In genomic region chr5:121236171-121236570, GRCm38 (mm10) we compare ENCODE assay signal across 8 mouse cellular contexts. TPM values are rescaled to one million over a fixed set of nuclear protein-coding genes. Genes with fewer than 3 reads are reported as not detected.
DNase-seq lines count a peak whose midpoint lies in the region; ATAC-seq and TF ChIP-seq lines count a peak whose summit lies in the region.

No protein-coding gene starts in this region.

- peak overlapping the region; percentile 8; the same call in 1 of the 2 replicates for H3K9ac ChIP-seq in heart, embryonic 14.5 days (ENCODE audit: low read length)
- H3K9ac ChIP-seq in liver, postnatal 0 days (replicated peaks): peak overlapping the region; percentile 53
- no peak overlapping the region for H3K9ac ChIP-seq in midbrain, postnatal 0 days (replicated peaks; ENCODE audit: low read length, poor library complexity, severe bottlenecking)

- H3K9me3 ChIP-seq in heart, embryonic 14.5 days (ENCODE audit: control insufficient read depth, low read length): no peaks in the 10 kb centered on the region
- no peaks in the 10 kb centered on the region for H3K9me3 ChIP-seq in liver, postnatal 0 days (ENCODE audit: low read length)
- H3K9me3 ChIP-seq in midbrain, postnatal 0 days (ENCODE audit: low read length): no peaks in the 10 kb centered on the region
- no peaks in the 10 kb centered on the region for H3K9me3 ChIP-seq in hindbrain, embryonic 10.5 days

- H3K4me3 ChIP-seq in heart, embryonic 14.5 days (ENCODE audit: control insufficient read depth in 1 of 2, insufficient read depth in 1 of 2, low read depth in 1 of 2, low read length in 2 of 2): no peak overlapping the region
- H3K4me3 ChIP-seq in liver, postnatal 0 days (ENCODE audit: low read depth, low read length): 0 out of 2 replicates have a peak overlapping the region, but pooled peaks have one; percentile 4
- no peak overlapping the region for H3K4me3 ChIP-seq in midbrain, postnatal 0 days (ENCODE audit: low read depth, low read length)
- H3K4me3 ChIP-seq in hindbrain, embryonic 10.5 days: no peak overlapping the region

- peaks cover 7 to 19% of the 10 kb centered on the region in 2 experiments for H3K4me1 ChIP-seq in heart, embryonic 14.5 days (ENCODE audit: control insufficient read depth in 2 of 2, insufficient read depth in 2 of 2, low read length in 2 of 2)
- H3K4me1 ChIP-seq in liver, postnatal 0 days (ENCODE audit: insufficient read depth): peaks cover 28% of the 10 kb centered on the region
- H3K4me1 ChIP-seq in midbrain, postnatal 0 days (ENCODE audit: insufficient read depth, low read length): no peaks in the 10 kb centered on the region
- H3K4me1 ChIP-seq in hindbrain, embryonic 10.5 days (replicated peaks): no peaks in the 10 kb centered on the region; the same call in 1 of the 2 replicates

- DNase-seq in frontal cortex, adult 2 months (ENCODE audit: extremely low spot score in 1 of 2, low spot score in 1 of 2): peak; percentile 61 to 74
- no peak for DNase-seq in frontal cortex, postnatal 10 days (ENCODE audit: low spot score in 2 of 2)
- peak; percentile 94 for DNase-seq in brain, adult 2 months (ENCODE audit: low read depth, low spot score)
- peak; percentile 68 for DNase-seq in liver, postnatal 0 days
- DNase-seq in adrenal gland, adult 18-20 months (ENCODE audit: low spot score in 2 of 2): no peak
- no peak for DNase-seq in midbrain, postnatal 0 days (ENCODE audit: low spot score)
- DNase-seq in hindbrain, embryonic 10.5 days (ENCODE audit: low spot score): no peak

- H3K4me2 ChIP-seq in heart, embryonic 14.5 days (ENCODE audit: low read length): peak overlapping the region; percentile 29
- peak overlapping the region; percentile 50 for H3K4me2 ChIP-seq in liver, postnatal 0 days (ENCODE audit: low read depth, low read length)
- H3K4me2 ChIP-seq in midbrain, postnatal 0 days (ENCODE audit: low read depth, low read length, poor library complexity, severe bottlenecking): no peak overlapping the region

- H3K27me3 ChIP-seq in heart, embryonic 14.5 days (ENCODE audit: control insufficient read depth, insufficient read depth, low read length): no peaks in the 10 kb centered on the region
- no peaks in the 10 kb centered on the region for H3K27me3 ChIP-seq in liver, postnatal 0 days (ENCODE audit: insufficient read depth, low read length)
- no peaks in the 10 kb centered on the region for H3K27me3 ChIP-seq in midbrain, postnatal 0 days (ENCODE audit: insufficient read depth, low read length)
- no peaks in the 10 kb centered on the region for H3K27me3 ChIP-seq in hindbrain, embryonic 10.5 days (ENCODE audit: insufficient read depth, poor library complexity, severe bottlenecking)

- ATAC-seq in heart, embryonic 14.5 days (ENCODE audit: insufficient number of reproducible peaks, insufficient read depth, low FRiP score, low read depth): peak; percentile 59; the same call in 1 of the 2 replicates
- ATAC-seq in liver, postnatal 0 days: peak; percentile 99
- ATAC-seq in midbrain, postnatal 0 days (ENCODE audit: low FRiP score): no peak

- peak overlapping the region; percentile 57 to 66 for H3K27ac ChIP-seq in heart, embryonic 14.5 days (replicated peaks in 1 of 2; ENCODE audit: control insufficient read depth in 1 of 2, insufficient read depth in 1 of 2, low read depth in 2 of 2, low read length in 2 of 2)
- H3K27ac ChIP-seq in liver, postnatal 0 days (ENCODE audit: low read depth): peak overlapping the region; percentile 96
- no peak overlapping the region for H3K27ac ChIP-seq in midbrain, postnatal 0 days (ENCODE audit: low read depth, low read length)
- no peak overlapping the region for H3K27ac ChIP-seq in hindbrain, embryonic 10.5 days

- TF ChIP-seq EP300 in liver, postnatal 0 days (IDR thresholded peaks at IDR 0.05; ENCODE audit: low read depth): peak; percentile 99

- 13% methylated on average over 5 of the region's 5 CpGs for WGBS in heart, embryonic 14.5 days
- WGBS in liver, postnatal 0 days (ENCODE audit: insufficient replicate concordance): 41% methylated on average over 5 of the region's 5 CpGs
- 78% methylated on average over 5 of the region's 5 CpGs for WGBS in midbrain, postnatal 0 days
- 83% methylated on average over 5 of the region's 5 CpGs for WGBS in hindbrain, embryonic 10.5 days

- no peak for TF ChIP-seq CTCF in liver, postnatal 0 days (IDR thresholded peaks at IDR 0.05; ENCODE audit: low read depth)
- no peak for TF ChIP-seq CTCF in midbrain, postnatal 0 days (IDR thresholded peaks at IDR 0.05)

- H3K36me3 ChIP-seq in heart, embryonic 14.5 days (ENCODE audit: control insufficient read depth, insufficient read depth, low read length): no peaks in the 10 kb centered on the region
- peaks cover 2% of the 10 kb centered on the region for H3K36me3 ChIP-seq in liver, postnatal 0 days (replicated peaks; ENCODE audit: insufficient read depth, low read length)
- no peaks in the 10 kb centered on the region for H3K36me3 ChIP-seq in midbrain, postnatal 0 days (ENCODE audit: insufficient read depth, low read length)
- H3K36me3 ChIP-seq in hindbrain, embryonic 10.5 days: peaks cover 3% of the 10 kb centered on the region; the same call in 1 of the 2 replicates

RNA-seq across cellular contexts. Expression of gene Hectd4, which starts 16.2 kb away (rescaled TPM):
- 70.9 and 77.4 TPM in 2 replicates for polyA plus RNA-seq in frontal cortex, adult 2 months (2012; rRNA removed)
- 5.5 and 5.8 TPM in 2 replicates for polyA plus RNA-seq in heart, embryonic 14.5 days (2014; fragmentation: Nextera tagmentation; extraction: Ambion mirVana)
- polyA plus RNA-seq in liver, postnatal 0 days (2015; fragmentation: Nextera tagmentation; extraction: Ambion mirVana): 3.3 and 3.6 TPM in 2 replicates
- total RNA-seq in adrenal gland, adult 18-20 months (2021): 10 to 100 TPM; 17.6 to 20.4 TPM
- total RNA-seq in midbrain, postnatal 0 days (2014; rRNA removed): 141 and 153 TPM in 2 replicates
- polyA plus RNA-seq in midbrain, postnatal 0 days (2015; fragmentation: Nextera tagmentation; extraction: Ambion mirVana): 16.4 and 17.9 TPM in 2 replicates
- polyA plus RNA-seq in hindbrain, embryonic 10.5 days (2016; fragmentation: Nextera tagmentation; extraction: Ambion mirVana): 5.4 and 6.6 TPM in 2 replicates

RNA-seq across cellular contexts. Expression of gene Rpl6, which starts 31.9 kb away (rescaled TPM):
- 384 and 411 TPM in 2 replicates for polyA plus RNA-seq in frontal cortex, adult 2 months (2012; rRNA removed)
- 386 and 413 TPM in 2 replicates for polyA plus RNA-seq in heart, embryonic 14.5 days (2014; fragmentation: Nextera tagmentation; extraction: Ambion mirVana)
- polyA plus RNA-seq in liver, postnatal 0 days (2015; fragmentation: Nextera tagmentation; extraction: Ambion mirVana): 315 and 325 TPM in 2 replicates
- total RNA-seq in adrenal gland, adult 18-20 months (2021): 1,000 to 10,000 TPM in 1 of 2 experiments, 100 to 1,000 TPM in 1; 921 to 1,031 TPM
- 463 and 476 TPM in 2 replicates for total RNA-seq in midbrain, postnatal 0 days (2014; rRNA removed)
- 360 and 362 TPM in 2 replicates for polyA plus RNA-seq in midbrain, postnatal 0 days (2015; fragmentation: Nextera tagmentation; extraction: Ambion mirVana)
- 553 and 627 TPM in 2 replicates for polyA plus RNA-seq in hindbrain, embryonic 10.5 days (2016; fragmentation: Nextera tagmentation; extraction: Ambion mirVana)

RNA-seq across cellular contexts. Expression of gene Ptpn11, which starts 45.0 kb away (rescaled TPM):
- polyA plus RNA-seq in frontal cortex, adult 2 months (2012; rRNA removed): 63.8 and 64.8 TPM in 2 replicates
- polyA plus RNA-seq in heart, embryonic 14.5 days (2014; fragmentation: Nextera tagmentation; extraction: Ambion mirVana): 22.5 and 25.6 TPM in 2 replicates
- polyA plus RNA-seq in liver, postnatal 0 days (2015; fragmentation: Nextera tagmentation; extraction: Ambion mirVana): 9.6 and 10.6 TPM in 2 replicates
- 100 to 1,000 TPM; 115 to 136 TPM for total RNA-seq in adrenal gland, adult 18-20 months (2021)
- 53.9 and 54.4 TPM in 2 replicates for total RNA-seq in midbrain, postnatal 0 days (2014; rRNA removed)
- polyA plus RNA-seq in midbrain, postnatal 0 days (2015; fragmentation: Nextera tagmentation; extraction: Ambion mirVana): 23.1 and 24.8 TPM in 2 replicates
- polyA plus RNA-seq in hindbrain, embryonic 10.5 days (2016; fragmentation: Nextera tagmentation; extraction: Ambion mirVana): 20.4 and 23.1 TPM in 2 replicates

Comparison
In these comparisons a context has a peak if more than half of its experiments do, and no peak if none do; other contexts are left out.
1. DNase-seq: peak in frontal cortex, adult 2 months (2 of 2), brain, adult 2 months (single experiment) and liver, postnatal 0 days (single experiment); none in frontal cortex, postnatal 10 days (0 of 2), adrenal gland, adult 18-20 months (0 of 2), midbrain, postnatal 0 days (single experiment) and hindbrain, embryonic 10.5 days (single experiment).
2. H3K27ac ChIP-seq: peak in heart, embryonic 14.5 days (2 of 2) and liver, postnatal 0 days (single experiment); none in midbrain, postnatal 0 days (single experiment) and hindbrain, embryonic 10.5 days (single experiment).